Mouse (Mus musculus) ovary, postnatal 36 days (tissue): ENCODE measurements around the gene Ifne.
A peak's percentile ranks its signal among the peaks of the same experiment; 100 is the strongest.
"Not testable (repeated sequence)": the region's sequence is repeated elsewhere in the genome, so short reads cannot be mapped to it uniquely, and the experiment has no call there.

Source experiments
- DNase-seq: peaks from one replicate; pipeline ENCODE4 v3.0.0; 2022; ENCODE audit warnings: low spot score, mixed read lengths

Ifne gene

GRCm38 (mm10) chr4:88867926-88868911 lies 11.8 kb downstream of the Ifne start:
- DNase-seq: peak; percentile 14

GRCm38 (mm10) chr4:88867366-88867925 lies 12.6 kb downstream of the Ifne start:
- peak; percentile 69 for DNase-seq

- no peak for DNase-seq
Measured at GRCm38 (mm10) chr4:88865011-88865569, 14.9 kb downstream of the Ifne start.

- DNase-seq: no peak
Measured at GRCm38 (mm10) chr4:88864599-88864998, 15.4 kb downstream of the Ifne start.

DNA sequence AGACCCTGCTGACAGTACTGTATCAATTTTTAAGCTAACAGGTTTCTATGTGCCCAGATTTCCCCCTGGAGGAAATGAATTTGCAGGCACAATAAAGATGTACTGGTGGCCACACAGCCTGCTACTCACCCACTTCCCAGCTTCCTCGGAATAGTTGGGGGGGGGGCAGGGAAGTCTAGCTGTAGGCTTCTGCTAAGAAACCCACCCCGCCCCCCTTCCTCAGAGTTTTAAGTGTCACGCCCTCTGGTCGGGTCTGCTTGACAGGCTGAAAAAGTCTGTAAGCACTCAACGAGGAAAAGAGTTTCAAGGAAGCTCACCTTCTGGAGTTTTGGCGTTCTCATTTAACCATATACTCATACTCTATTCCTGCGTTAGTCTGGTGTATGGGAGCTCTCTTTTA lies 16.7 kb downstream of the Ifne start:
- no peak for DNase-seq

GRCm38 (mm10) chr4:88859214-88859613 lies 20.8 kb downstream of the Ifne start:
- DNase-seq: no peak

GRCm38 (mm10) chr4:88851026-88851763 lies 28.8 kb downstream of the Ifne start:
- no peak for DNase-seq

DNA sequence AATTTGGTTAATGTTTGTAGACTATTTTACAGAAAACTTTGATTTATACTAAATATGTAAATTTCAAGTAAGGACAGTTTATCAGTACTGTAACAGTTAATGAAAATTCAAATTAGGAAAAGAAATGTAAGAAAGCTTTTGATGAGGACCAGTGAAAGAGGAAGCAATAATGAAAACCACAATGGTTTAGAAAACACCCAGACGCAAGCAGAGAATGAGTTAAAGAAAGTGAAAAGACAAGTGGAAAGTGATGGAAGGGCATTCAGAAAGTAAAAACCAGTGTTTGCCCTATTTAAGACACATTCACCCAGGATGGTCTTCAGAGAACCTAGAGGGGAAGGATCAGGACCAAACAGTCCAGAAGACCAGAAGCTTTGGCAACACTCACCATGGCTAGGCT lies 30.3 kb downstream of the Ifne start, which contains the start of gene Ifna1:
TSS of gene Ifna1 (plus strand) at position 390 of the 400 bp plus-strand sequence.
- no peak for DNase-seq

GRCm38 (mm10) chr4:88845334-88845733 lies 34.7 kb downstream of the Ifne start:
- DNase-seq: no peak

DNA sequence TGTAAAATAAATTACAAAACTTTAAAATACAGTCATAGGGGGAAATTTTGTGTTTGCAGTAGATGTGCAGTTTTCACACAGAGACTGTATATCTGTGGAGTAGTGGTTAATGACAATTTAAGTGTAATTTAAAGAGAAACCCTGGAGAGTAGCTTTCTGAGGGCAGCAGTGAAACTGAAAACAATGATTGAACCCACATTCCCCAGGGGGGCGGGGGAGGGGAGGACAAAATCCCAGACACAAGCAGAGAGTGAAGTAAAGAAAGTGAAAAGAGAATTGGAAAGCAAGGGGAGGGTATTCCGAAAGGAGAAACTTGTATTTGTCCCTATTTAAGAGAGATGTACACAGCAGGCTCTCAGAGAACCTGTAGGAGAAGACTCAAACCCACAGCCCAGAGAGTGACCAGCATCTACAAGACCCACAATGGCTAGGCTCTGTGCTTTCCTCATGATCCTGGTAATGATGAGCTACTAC lies 38.5 kb downstream of the Ifne start, which contains the start of gene Ifna4:
TSS of gene Ifna4 (plus strand) at position 424 of the 474 bp plus-strand sequence.
- no peak for DNase-seq

DNA sequence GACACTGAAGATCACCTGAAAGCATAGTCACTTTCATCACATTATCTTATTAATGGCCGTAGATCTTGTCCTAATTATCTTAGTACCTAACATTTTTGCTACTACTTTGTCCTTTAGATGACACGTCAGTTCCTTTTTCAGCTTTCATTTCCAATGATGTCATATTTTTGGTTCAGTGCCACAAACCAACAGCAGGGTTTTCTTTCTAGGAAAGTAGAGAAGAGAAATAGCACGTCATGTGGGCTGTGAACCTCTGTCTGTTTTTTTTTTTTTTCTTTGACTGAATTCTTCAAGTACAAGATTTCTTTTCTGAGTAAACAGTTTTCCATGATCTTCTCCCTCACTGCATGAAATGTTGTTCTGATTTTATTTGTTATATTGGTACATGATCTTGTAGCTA lies 39.9 kb downstream of the Ifne start:
- no peak for DNase-seq

- DNase-seq: no peak
Measured at GRCm38 (mm10) chr4:88838828-88839227, 41.2 kb downstream of the Ifne start.

DNA sequence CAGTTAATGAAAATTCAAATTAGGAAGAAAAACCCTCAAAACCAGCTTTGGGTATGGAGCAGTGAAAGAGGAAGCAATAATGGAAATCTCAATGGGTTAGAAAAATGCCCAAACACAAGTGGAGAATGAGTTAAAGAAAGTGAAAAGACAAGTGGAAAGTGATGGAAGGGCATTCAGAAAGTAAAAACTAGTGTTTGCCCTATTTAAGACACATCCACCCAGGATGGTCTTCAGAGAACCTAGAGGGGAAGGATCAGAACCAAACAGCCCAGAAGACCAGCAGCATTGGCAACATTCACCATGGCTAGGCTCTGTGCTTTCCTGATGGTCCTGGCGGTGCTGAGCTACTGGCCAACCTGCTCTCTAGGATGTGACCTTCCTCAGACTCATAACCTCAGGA lies 44.8 kb downstream of the Ifne start, which contains the start of gene Ifna5:
TSS of gene Ifna5 (plus strand) at position 301 of the 400 bp plus-strand sequence.
- DNase-seq: not testable (repeated sequence)

GRCm38 (mm10) chr4:88830523-88830922 lies 49.5 kb downstream of the Ifne start:
- no peak for DNase-seq
